Mouse (Mus musculus) adrenal gland, postnatal 25 days (tissue): ENCODE data around the gene Ramp1. TPM values are rescaled to one million over a fixed set of nuclear protein-coding genes. Genes with fewer than 3 reads are reported as not detected.

Experiments used
- DNase-seq: peaks from one replicate; pipeline ENCODE4 v3.0.0; 2021; ENCODE audit warnings: mixed read lengths
- long read RNA-seq: library from polyadenylated mRNA; stranded (forward); transcript quantifications from one replicate; pipeline ENCODE4 v2.0.0, GENCODE M21; 2021
- total RNA-seq: library from RNA; stranded (reverse); gene quantifications from 2 replicates; pipeline ENCODE4 v1.2.3, GENCODE M21; 2021

The Ramp1 gene
- 6.4 and 8.1 TPM in 2 replicates for total RNA-seq
- long read RNA-seq, transcript Ramp1-201 (3 exons, 2,325 nt): major isoform, 11 of 14 reads
- long read RNA-seq, partial matches to known transcripts: 3 of 14 reads
- long read RNA-seq, other reads (novel, unspliced or antisense): 0 of 14 reads

DNA sequence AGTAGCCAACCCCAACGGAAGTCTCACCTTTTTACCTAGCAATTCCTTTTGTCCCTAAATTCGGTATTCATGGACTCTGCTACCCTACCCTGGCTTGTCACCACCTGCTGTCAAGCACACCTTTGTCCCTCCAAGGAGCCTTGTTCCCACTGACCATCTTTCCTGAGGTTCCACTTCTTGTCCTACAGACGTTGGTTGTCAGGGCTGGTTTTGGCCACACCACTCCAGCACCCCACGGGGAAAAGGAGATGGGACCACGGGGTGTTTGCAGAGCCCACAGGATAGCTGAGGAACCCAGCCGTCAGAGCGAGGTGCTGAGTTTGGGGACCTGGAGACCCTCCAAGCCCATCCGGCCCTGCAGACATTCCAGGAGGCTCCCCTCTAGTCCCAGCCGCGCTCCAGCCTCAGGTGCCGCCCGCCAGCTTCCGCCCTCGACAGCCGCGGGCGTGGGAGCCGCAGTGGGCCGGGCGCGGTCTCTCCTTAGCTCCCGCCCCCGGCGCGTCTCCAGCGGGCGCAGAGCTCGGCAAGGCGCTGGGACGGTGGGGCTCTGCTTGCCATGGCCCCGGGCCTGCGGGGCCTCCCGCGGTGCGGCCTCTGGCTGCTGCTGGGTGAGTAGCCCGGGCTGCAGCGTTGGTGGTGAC, at the start of gene Ramp1:
TSS of gene Ramp1 (plus strand) at position 290 of the 641 bp plus-strand sequence.
- DNase-seq: peak; percentile 52

DNA sequence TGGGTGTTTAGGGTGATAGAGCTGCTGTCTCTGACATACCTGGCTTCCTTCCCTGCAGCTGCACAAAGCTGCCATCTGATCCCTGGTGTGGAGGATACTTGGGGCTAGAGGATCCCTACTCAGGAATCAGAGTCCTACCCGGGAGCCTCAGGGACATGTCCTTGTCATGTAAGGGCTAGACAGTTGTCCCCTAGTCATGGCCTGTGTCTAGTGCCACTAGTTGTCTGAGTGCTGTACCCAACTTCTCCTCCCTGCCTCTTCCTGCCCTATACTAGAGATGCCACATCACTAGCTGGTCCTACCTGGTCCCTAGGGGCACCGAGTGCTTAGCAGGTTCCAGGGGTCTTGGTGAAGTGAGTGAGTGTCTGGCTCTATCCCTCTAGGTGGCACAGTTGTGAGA, 42.6 kb upstream of the Ramp1 start:
- no peak for DNase-seq

DNA sequence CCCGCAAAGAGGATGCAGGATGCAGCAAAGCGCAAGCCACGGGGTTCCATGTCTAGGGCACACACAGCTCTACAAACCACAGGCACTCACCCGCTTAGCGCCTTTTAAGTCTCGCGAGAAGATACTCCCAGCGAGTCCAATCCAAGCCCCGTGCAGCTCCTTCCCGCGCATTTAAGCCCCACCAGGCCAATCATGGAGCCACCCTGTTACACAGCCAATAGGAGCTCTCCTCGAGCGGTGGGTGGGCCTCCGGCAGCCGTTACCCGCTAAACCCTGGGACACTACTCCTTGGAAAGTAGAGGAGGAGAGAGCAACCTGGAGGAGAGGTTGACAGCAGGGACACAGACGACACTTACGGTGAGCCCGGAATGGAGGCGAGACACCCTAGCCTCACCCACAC, 34.8 kb upstream of the Ramp1 start, which contains the start of gene Rbm44:
TSS of gene Rbm44 (plus strand) at position 277 of the 400 bp plus-strand sequence.
- no peak for DNase-seq

DNA sequence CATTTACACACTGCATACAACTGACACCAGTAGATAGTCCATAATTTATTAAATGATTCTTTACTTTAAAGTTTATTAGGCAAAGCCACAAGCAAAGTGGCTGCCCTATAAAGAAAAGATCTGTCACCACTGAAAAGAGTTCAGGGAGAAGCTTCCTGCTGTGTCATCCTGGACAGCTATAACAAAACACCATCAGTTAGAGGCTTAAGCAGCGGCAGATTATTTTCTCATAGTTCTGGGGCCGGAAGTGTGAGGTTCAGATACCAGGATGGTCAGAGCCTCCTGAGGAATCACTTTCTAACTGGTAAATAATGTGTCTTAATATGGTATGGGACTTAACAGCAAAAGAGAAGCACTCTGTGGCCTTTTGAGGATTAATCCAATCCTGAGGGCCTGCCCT, 28.1 kb upstream of the Ramp1 start:
- DNase-seq: no peak

DNA sequence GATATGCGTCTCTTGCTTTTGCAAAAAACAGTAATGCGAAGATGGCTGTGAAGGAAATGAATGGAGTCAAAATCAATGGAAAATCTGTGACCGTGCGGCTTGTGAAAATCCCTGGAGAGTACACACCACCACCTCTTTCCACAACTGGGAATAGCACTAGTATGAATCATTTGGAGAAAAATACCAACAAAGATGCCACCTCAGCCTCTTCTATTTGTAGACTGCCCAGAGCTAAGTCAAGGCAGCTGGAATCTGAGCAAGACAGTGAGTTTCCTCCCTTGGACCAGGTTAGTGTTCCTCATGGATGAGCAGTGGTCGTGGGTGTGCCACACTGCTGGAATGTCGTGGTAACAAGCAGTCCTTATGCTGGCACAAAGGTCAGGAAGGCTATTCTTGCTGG, 12.8 kb upstream of the Ramp1 start:
- no peak for DNase-seq

DNA sequence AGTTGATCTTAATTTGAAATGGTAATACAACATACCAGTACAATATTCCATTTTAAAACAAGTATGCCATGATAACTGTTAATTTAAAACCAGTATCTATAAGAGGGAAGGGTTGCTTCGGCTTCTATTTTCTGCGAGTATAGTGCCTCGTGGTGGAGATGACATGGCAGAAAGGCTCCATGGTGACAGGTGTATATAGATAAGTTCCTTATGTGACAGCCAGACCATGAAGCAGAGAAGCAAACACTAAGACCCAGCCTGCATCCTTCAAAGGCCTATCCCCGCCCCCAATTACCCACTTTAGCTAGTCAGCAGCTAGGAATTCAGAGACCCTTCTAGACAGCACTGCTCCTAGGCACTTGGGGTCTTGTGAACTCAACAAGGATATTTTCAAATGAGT, 10.5 kb upstream of the Ramp1 start:
- no peak for DNase-seq

DNA sequence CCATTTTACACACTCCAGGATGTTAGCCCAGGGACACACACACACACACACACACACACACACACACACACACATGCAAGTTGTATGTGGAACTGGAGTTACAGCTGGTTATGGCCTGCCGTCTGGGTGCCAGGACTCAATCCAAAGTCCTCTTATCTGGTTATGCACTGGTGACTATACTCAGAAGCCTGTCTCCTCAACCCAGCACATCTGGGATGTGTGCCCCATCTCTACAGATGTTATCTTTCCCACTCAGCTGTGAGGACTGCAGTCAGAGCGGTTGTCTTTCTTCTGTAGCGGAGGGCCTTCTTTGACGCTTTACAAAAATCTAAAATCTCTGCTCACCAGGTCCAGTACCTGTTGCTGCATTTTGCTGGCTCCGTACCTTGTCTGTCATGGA, 4.8 kb upstream of the Ramp1 start:
- no peak for DNase-seq

DNA sequence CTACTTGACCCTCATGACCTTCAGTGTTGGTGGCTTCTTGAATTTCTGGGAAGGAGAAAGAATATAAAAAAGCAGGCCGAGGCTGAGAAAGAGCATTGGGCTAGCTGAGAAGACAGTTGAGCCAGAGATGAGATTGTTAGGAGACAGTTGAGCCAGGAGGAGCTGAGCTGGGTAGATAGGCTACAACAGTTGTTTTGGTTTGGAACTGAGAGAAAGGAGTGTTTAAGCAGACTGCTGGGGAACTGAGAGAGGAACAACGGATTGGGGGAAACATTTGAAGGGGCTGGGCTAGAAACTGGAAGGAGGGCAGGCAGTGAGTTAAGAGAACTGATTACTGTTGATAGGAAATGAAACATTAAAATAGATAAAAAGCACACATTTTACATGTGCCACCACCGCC, 3.6 kb upstream of the Ramp1 start:
- no peak for DNase-seq

DNA sequence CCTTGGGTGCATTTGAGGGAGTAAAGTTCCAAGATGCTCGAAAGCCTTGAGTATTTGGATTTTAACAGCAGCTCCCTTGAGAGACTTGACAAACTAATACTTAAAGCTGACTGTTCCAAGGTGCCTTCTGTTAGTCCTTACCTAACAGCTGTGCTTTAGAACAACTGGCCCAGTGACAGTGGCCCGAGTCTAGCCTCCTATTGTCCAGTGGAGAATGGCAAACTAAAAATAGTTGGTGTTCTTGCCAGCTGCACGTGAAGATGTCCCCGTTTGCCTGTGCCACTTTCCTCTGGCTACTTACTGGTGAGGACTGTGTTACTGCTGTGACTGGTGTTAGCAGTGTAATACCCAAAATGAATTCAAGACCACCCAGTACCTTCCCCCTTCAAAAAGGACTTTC, 2.8 kb upstream of the Ramp1 start:
- no peak for DNase-seq

DNA sequence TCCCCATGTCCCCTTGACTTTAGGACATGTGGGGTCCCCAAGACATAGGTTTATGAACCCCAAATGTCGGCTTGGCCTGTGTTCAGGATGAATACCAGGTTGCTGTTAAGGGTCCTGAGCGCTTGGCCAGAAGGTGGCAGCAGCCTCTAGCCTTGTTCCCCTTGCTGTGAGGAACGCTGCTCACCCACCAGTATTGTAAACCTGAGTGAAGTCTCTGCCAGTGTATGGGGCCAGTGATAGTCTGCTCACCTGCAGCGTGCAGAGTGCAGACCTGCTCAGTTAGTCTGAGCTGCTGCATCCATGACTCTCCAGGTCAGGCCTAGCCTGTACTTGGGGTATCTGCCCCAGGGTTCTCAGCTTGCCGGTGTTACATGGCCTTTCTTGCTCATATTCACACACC, 536 bp upstream of the Ramp1 start:
- DNase-seq: peak; percentile 55

DNA sequence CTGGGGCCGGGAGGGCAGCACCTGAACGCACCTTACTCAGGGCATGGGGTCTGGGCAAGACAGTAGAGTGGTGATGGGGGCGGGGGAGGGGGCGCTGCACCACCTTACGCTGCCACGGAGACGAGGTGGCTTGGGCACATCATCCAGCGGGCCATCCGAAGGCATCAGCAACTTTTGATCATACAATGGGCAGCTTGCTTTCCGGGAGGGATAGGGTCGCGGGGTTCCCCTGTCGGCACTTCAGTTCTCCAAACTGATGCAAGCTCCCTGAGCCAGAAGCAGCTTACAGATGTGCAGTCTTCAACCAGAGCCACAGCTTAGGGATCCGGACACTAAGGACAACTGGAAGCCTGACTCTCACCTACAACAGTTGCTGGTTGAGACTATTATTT, 548 bp downstream of the Ramp1 start:
- no peak for DNase-seq

DNA sequence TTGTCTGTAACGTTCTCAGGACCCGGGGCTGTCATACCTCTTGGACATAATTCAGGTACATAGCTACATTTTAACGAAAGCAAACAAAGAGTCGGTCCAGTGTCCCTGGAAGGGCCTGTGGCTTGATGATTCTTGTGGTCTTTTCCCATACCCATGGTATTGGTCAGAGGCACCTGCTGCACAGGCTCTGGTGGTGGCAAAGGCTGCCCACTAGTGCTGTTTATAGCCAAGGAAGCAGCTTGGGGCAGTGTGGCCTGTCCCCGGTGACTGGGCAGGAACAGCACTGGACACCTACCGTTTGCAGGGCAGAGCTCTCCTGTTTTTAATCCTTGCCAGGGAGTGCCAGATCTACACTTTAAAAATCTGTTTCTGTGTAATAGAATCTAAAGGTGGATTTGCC, 1.1 kb downstream of the Ramp1 start:
- DNase-seq: no peak

DNA sequence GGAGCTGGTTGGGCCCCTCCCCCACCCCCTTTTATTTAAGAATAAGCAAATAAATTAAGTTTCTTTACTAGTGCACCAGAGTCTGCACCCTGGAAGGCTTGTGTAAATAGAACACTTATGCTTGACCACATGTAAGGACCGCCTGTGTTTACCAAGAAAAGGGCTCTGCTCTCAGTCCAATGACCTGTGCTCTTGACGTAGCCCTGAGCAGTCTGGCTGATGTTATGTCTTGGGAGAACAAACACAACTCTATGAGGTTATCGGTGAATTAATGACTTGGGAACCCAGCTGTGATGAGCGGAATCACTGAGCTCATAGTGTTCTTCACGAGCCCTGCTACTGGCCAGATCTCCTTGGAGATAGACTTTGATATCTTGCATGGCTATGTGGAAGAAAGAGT, 1.6 kb downstream of the Ramp1 start:
- no peak for DNase-seq

DNA sequence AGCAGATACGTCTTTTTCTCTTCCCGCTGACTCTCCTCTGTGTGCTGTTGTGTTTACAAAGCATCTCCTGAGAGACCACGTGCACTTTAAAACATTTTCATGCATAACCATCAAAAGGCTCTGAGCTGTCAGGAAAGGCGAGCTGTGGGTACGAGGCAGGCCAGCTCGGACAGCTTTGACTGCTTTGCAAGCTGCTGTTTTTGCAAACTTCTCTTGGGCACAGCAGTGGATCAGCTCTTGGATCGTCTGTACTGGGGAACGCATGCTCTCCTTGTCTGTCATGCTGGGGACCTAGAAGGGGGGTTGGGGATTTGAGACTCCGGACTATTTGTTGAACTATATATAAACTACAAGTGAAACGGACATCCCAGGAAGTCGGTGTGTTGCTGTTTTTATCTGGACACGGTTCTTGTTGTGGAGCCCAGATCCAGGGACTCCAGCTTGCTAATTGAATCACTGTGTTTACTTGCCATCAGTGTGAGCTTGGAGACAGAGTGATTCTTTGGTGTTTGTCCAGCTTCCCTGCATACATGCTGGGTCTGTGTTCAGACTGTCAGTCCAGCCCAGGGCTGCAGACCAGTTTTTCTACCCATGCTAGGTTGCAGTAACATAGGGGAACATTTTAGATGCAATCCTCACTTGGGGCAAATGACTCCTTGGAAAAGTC, 2.3 kb downstream of the Ramp1 start:
- no peak for DNase-seq

DNA sequence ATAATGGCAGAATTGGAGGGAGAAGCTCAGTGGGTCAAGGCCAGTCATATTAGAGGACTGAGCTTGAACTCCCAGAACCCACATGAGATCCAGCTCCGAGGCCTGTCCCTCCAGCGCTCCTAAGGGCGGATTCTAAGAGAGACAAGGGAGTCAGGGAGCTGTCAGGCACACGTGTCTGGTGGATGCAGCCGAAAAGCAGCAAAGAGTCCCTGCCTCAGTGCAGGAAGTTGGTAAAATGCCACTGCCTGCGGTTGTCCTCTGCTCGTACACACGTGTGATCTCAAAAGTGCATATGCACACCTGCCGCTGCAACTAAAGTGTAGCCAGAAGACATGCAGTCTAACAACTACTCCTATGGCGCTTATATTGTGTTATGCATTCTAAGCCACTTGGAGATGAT, 3.7 kb downstream of the Ramp1 start:
- no peak for DNase-seq

DNA sequence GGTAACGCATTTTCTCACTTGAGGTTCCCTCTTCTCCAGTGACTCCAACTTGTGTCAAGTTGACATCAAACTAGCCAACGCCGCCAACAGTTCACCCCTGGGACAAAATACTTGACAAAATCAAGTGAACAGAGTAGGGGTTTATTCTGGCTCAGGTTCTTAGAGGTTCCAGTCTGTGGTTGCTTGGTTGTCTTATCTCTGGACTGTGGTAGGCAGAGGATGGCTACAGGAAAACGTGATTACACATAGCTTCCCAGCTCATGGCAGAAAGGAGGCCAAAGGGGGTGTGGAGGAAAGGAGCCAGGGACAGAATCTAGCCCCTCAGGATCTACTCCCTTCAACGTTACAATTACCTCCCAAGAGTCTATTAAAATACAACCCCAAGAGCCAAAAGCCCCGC, 7.1 kb downstream of the Ramp1 start:
- no peak for DNase-seq

DNA sequence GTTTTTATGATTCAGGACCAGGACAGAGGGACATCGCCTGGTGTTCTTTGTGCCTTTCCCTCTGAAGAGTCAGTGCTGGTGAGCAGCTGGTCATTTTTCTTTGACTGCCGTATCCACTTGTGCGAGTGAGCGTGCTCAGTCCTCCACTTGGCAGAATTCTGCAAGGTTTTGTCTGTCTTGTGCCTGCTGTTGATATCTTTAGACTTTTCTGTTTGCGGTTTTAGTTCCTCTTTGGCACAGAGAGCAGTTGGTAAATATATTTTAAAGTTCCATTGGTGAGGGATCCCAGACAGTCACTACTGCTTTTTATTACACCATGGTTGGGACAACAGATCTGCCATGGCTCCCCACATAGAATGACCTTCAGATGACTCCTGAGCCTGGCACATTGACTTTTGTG, 7.7 kb downstream of the Ramp1 start:
- DNase-seq: no peak

DNA sequence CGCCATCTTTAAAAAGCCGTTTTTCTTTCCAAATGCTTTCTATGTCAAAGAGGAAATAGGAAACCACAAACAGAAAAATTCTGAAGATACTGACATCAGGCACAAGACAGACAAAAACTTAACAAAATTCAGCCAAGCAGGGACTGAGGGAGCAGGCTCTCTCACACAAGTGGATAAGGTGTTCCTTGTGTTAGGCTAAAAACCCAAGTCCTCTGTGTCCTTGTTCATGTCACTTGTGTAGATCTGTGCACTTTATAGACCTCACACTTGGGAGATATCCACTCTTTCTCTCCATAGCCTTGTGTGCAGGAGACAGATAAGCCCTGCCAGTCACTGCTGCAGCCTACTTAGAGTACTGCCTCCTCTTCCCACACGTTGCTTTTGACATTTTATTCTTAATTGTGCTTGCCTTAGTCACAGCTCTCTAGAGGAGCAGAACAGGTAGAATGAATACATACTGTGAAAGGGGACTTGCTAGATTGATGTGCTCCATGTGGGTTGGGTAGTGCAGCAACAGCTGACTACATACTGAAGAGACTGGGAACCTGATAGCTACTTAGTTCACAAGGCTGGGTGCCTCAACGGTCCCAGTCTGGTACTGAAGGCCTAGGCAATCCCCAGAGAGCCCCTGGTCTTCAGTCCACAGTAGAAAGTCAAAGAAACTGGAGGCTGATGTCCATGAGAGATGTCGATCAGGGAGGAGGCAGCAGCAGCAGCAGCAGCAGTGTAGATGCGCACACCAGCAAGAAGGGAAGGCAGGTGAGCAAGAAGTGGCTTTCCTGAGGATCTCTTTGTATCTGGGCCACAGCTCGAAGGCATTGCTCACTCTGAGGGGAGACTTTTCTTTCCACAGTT, 8.4 kb downstream of the Ramp1 start:
- no peak for DNase-seq

DNA sequence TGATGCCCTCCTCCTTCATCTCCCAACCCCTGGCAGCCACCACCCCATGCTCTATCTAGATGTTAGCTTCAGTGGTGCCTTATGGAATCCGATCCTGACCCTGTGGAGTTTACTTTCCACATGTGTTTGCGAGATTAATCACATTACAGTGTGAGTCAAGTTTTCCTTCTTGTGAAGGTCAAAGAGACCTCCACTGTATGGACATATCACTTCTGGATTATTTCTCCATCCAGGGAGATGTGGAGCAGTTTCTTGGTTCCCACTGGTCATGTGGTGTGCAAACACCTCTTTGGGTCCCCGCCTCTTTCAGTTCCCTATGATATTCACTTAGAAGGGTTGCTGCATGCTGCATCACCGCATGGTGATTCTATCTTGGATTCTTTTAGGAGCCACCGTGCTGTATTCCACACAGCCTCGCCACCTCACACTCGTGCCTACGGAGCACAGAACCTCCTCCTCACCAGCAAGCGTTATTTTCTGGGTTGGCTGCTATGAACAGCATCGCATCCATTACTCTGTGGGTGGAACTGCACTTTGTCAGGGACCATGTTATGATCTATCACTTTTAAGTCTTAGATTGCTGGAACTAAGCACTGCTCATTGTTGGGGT, 9.3 kb downstream of the Ramp1 start:
- no peak for DNase-seq

DNA sequence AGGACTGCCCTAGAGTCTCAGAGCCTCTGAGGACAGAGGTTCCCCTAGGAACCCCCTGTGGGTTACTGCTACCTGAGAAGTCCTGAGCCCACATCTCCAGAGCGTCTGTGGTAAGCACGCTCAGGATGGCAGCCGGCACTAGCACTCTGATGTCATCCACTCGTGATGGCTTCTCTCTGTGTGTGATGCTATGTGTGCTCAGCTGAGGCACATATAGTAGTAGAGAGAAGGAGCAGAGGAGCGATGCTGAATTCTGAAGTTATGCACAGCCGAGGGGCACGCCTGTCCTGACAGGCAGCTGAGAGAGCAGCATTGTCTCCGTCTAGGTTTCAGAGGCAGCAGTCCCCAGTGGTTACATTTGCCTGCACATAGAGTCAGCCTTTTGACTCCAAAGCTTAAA, 12.6 kb downstream of the Ramp1 start:
- no peak for DNase-seq

DNA sequence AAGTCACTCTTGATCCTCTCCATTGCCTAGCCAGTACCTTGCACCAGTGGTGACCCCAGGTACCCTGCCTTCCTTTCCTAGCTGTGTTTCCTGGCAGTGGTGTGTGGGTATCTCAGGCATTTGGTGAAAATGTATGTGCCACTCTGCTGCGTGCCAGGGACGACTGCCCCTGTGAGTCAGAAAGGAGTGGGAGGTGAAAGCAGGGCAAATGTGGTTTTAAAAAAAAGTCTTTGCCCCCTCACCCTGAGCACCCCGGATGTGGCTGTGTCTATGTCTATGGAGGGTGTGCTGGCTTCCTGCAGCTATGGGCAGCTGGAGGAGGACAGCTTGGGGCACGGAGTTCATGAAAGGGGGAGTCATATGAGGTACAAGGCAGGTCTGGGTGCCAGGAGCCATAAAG, 13.6 kb downstream of the Ramp1 start:
- DNase-seq: no peak

DNA sequence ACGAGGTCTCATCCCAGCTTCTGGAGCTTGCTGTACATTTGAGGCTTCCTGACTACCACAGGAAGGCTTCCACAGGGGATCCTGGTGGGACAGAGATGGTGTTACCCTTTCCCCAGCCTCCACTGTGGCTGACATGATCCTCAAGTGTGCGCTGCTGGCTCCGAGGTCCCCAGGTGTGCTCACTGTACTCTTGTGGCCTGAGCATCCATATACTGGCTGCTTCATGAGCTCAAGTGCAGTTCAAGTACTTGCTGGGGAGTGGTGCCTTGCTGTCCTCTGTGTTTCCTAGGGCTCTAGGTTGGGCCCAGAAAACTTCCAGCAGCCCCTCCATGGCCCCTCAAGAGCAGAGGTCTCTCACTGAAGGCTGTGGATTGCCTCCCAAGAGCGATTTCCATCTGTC, 14.1 kb downstream of the Ramp1 start:
- DNase-seq: no peak

DNA sequence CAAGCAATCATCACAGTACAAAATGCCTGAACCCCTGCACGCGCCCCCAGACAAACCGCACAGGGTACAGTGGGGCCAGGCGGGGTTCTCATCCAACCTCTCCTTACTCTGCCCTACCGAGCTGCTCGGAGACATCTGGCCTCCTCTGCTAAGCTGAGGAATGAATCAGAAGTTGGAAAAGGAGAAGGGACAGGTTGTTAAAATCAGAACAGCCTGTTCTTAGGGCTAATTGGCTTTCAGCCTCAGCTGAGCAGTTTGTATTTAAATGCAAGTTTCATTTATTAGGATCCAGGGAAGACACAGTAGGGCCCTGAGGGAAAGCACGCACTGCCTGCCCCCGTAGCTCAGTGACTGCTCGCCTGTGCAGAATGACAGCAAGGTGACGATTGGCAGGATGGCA, 20.2 kb downstream of the Ramp1 start:
- no peak for DNase-seq
